Mouse (Mus musculus): ENCODE measurements around the gene Dnaja2.

The Dnaja2 gene

GRCm38 (mm10) chr8:85554391-85555180, 558 bp downstream of the Dnaja2 start:
- DNase-seq (ENCODE audit: low spot score): peak; percentile 14

DNA sequence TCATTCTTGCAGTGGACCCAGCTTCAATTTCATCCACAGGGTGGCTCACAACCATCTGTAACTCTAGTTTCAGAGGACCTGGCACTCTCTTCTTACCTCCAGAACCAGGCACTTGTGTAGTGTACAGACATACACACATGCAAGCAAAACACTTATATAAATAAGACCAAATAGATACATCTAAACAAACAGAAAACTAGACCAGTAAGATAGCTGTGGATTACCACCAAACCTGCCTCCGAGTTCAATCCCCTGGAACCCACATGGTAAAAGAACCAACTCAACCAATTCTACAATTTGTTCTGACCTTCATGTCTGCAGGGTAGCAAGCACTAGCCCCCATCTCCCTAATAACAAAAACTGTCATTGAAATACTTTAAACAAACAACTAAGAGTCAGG, 3.2 kb downstream of the Dnaja2 start:
- DNase-seq (ENCODE audit: low spot score): no peak

DNA sequence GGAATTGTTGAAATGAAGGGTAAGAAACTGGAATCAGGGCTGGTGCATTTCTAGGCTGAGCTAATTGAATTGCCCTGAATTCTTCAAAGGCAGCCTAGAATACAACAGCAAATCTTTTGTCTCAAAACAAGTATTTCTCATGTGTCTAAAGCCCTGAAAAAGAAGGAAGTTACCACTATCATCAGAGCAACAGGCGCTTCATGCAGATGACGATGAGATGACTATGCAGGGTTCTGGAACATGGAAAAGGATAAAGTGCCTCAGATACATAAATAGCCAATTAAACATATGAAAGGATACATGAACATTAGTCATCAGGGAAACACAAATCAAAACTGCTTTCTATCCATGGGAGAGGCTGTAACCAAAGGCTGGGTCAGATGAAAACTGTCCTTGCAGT, 18.8 kb downstream of the Dnaja2 start:
- no peak for DNase-seq (ENCODE audit: low spot score)

DNA sequence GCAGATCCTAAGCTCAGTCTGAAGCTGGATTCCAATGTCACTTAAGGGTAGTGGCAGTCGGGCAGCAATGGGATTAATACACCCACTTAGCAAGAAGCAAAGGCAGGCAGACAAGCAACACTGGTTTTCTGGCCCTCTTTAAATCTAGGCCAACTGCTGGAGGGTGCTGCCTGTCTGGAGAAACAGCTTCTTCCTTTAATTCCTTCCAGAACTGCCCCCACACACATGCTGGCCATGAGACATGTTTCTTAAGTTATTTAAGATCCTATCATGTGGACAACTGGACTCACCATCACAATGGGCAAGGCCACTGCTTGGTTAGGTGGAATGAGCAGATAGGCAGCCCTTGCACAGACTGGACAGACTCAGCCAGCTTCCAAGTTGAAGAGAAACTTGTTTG, 21.0 kb downstream of the Dnaja2 start:
- no peak for DNase-seq (ENCODE audit: low spot score)

DNA sequence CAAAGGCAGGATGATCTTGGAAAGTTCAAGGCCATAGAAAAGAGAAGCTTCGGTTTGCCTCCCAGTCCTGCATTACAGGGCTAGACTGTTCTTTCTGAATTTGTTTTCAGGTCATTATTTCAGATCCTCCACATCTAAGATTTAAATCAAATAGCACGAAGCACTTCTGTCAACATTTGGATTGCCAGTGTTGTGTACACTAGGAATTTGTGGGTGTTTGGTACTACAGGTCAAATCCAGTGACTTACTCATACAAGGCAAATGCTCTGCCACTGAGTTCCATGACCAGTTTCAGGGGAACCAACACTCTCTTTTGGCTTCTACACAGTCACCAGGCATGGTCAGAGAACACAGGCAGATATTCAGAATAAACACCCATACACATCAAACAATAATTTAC, 21.7 kb downstream of the Dnaja2 start:
- DNase-seq (ENCODE audit: low spot score): no peak

- no peak for DNase-seq (ENCODE audit: low spot score)
These were observed 22.3 kb downstream of the Dnaja2 start for GRCm38 (mm10) chr8:85532843-85533242.

DNA sequence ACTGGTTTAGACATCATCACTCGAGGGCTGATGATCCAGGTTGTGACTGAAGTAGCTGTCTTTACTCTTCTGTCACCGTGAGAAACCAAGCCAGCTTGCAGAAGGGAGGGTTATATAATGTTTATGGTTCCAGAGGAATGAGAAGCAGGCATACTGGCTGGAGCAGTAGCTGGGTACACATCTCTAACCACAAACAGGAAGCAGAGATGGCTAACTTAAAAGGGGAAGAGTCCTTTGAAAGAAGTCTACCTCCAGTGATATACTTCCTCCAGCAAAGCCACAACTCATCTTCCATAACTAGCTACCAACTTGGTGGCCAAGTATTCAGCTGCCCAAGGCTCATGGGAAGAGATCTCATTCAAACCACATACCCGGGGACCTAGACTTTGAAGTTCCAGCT, 23.7 kb downstream of the Dnaja2 start:
- no peak for DNase-seq (ENCODE audit: low spot score)

DNA sequence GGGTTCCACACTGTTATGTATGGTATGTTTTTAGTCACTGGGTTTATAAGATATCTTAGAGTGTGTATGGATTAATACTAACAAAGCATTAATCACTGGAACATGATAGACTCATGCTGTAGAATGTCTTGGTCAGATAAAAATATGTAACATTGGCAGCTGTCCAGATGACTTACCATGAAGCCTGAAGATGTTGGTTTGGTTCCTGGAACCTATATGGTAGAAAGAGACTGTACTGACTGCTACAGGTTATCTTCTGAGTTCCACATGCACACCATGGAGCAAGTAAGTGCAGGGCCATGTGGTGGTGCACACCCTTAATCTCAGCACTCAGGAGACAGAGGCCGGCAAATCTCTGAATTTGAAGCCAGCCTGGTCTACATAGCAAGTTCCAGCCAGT, 24.4 kb downstream of the Dnaja2 start:
- no peak for DNase-seq (ENCODE audit: low spot score)

DNA sequence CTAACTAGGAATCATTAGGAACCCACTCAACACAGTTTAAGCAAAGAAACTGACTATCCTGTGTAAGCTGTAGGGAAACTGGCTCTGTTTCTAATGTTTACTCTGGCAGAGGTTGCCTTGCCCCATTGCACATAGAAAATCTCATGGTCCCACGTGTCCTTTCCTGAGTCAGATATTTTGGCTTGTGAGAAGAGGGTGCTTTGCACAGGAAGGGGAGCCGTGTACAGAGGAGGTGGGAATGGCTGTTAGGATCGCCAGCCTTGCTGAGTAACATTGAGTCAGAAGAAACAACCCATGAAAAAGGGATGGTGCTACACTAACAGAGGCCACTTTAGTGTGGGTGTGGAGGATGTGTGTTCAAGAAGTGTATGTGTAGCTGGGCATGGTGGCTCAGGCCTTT, 26.2 kb downstream of the Dnaja2 start:
- no peak for DNase-seq (ENCODE audit: low spot score)

GRCm38 (mm10) chr8:85526105-85526504, 29.0 kb downstream of the Dnaja2 start:
- no peak for DNase-seq (ENCODE audit: low spot score)

GRCm38 (mm10) chr8:85524086-85524485, 31.1 kb downstream of the Dnaja2 start:
- no peak for DNase-seq (ENCODE audit: low spot score)

GRCm38 (mm10) chr8:85521332-85521731, 33.8 kb downstream of the Dnaja2 start:
- DNase-seq (ENCODE audit: low spot score): no peak

- no peak for DNase-seq (ENCODE audit: low spot score)
These were observed 34.6 kb downstream of the Dnaja2 start for GRCm38 (mm10) chr8:85520586-85520985.

GRCm38 (mm10) chr8:85517956-85518355, 37.2 kb downstream of the Dnaja2 start:
- no peak for DNase-seq (ENCODE audit: low spot score)

- no peak for DNase-seq (ENCODE audit: low spot score)
These were observed 37.8 kb downstream of the Dnaja2 start for GRCm38 (mm10) chr8:85517336-85517735.

- DNase-seq (ENCODE audit: low spot score): no peak
These were observed 39.8 kb downstream of the Dnaja2 start for GRCm38 (mm10) chr8:85515391-85515790.

- no peak for DNase-seq (ENCODE audit: low spot score)
These were observed 41.9 kb downstream of the Dnaja2 start for GRCm38 (mm10) chr8:85513283-85513682.

GRCm38 (mm10) chr8:85512234-85512633, 42.9 kb downstream of the Dnaja2 start:
- no peak for DNase-seq (ENCODE audit: low spot score)

DNA sequence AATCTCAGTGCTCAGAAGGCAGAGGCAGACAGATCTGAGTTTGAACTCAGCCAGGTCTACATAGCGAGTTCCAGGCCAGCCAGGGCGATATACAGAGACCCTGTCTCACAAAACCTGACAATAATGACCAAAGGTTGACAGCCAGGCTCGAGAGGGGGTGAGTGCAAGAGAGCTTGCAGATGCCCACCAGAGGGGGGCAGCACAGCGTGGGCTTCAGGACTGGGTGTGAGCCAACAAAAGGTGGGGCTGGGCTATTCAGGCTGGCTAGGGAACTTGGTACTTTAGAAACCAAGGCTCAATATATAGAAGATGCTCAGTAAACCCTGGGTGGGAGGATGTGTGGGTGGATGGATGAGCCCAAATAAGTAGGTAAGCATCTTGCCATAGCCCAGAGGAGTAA, 46.5 kb downstream of the Dnaja2 start:
- DNase-seq (ENCODE audit: low spot score): no peak

DNA sequence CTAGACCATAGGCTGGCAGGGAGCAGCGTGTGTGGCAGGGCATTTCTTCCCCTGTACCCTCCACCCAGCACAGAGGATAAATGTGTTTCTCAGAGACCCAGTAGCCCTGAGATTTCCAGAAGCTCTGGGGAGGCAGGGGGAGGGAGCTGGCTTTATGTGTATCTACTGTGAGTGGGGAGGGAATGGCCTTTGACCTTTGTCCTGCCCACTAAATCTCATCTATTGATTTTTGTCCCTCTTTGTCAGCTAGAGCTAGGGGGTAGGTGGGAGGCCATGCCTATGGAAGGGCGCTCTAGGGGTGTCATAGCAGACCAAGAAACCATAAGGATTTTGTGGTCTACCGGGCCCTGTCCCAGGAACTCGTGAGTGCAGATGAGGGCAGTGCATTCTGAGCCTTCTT, 48.5 kb downstream of the Dnaja2 start:
- DNase-seq (ENCODE audit: low spot score): no peak

DNA sequence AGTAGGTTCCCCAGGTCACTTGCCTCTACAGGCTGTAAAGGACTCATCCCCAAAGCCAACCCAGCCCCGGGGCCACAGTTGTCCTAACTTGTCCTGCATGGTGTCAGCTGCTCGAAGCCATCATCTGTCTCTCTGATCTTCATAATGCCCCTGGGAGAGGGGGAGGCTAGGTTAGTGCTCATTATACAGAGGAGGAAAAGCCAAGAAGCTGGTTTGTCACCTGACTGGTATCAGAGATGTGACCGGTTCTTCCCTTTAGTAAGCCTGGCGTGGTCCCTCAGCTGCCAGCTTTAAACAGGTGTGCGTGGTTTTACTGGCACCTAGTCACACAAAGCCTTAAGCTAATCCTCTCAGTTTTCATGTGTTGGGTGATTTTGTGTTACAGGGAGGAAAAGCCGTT, 50.4 kb downstream of the Dnaja2 start:
- no peak for DNase-seq (ENCODE audit: low spot score)

DNA sequence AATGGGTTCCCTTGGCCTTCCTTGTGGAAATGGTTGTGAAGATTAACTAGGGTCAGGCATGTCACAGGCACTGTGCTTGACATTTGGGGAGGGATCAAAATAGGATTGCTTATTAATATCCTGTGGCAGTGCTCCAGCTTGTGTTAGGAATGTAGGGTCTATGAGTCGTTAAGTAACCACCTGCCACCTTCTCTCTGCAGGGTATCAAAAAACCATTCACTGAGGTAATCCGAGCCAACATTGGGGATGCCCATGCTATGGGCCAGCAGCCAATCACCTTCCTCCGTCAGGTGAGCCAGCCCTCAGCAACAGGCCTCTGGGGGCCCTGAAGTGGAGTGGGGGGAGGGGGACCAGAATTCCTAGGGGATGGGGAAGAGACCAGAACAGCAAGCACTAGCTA, 52.1 kb downstream of the Dnaja2 start:
- DNase-seq (ENCODE audit: low spot score): no peak

GRCm38 (mm10) chr8:85502381-85502780, 52.8 kb downstream of the Dnaja2 start:
- DNase-seq (ENCODE audit: low spot score): no peak

- DNase-seq (ENCODE audit: low spot score): no peak
These were observed 54.0 kb downstream of the Dnaja2 start for GRCm38 (mm10) chr8:85500955-85501685.

Measured in urinary bladder, postnatal 10 days (tissue).